In genomic region chr3:107769692-107770091, GRCm38 (mm10) we compare ENCODE assay signal across 22 mouse cellular contexts. TPM values are rescaled to one million over a fixed set of nuclear protein-coding genes. Genes with fewer than 3 reads are reported as not detected.
DNase-seq lines count a peak whose midpoint lies in the region; ATAC-seq and TF ChIP-seq lines count a peak whose summit lies in the region.
"Had no signal": no experiment of that assay in that cellular context is flagged by ENCODE, and none has a peak within 500 bp of the region (broad histone marks: within the 10 kb centered on the region; RNA-seq: fewer than 3 reads in every experiment).

No protein-coding gene starts in this region.

- TF ChIP-seq EP300 in stomach, postnatal 0 days (optimal IDR thresholded peaks at IDR 0.05), result no peak

- H3K9ac ChIP-seq in embryonic facial prominence, embryonic 13.5 days, result no peak overlapping the region
- H3K9ac ChIP-seq in embryonic facial prominence, embryonic 15.5 days, result no peak overlapping the region
- no peak overlapping the region for H3K9ac ChIP-seq in stomach, postnatal 0 days (ENCODE audit: low read length)
- H3K9ac ChIP-seq: hindbrain, embryonic 12.5 days had no signal

- WGBS in embryonic facial prominence, embryonic 13.5 days, result 19% methylated on average over 2 of the region's 2 CpGs
- 86% methylated on average over 2 of the region's 2 CpGs for WGBS in embryonic facial prominence, embryonic 10.5 days
- WGBS in embryonic facial prominence, embryonic 15.5 days, result 16% methylated on average over 2 of the region's 2 CpGs
- 37% methylated on average over 2 of the region's 2 CpGs for WGBS in stomach, postnatal 0 days

- no peaks in the 10 kb centered on the region for H3K36me3 ChIP-seq in embryonic facial prominence, embryonic 13.5 days
- no peaks in the 10 kb centered on the region for H3K36me3 ChIP-seq in embryonic facial prominence, embryonic 10.5 days (replicated peaks)
- H3K36me3 ChIP-seq in embryonic facial prominence, embryonic 15.5 days, result no peaks in the 10 kb centered on the region
- H3K36me3 ChIP-seq in stomach, postnatal 0 days (ENCODE audit: control insufficient read depth, insufficient read depth, low read length), result no peaks in the 10 kb centered on the region
- H3K36me3 ChIP-seq: forebrain, embryonic 10.5 days; hindbrain, embryonic 12.5 days had no signal

- H3K27me3 ChIP-seq in embryonic facial prominence, embryonic 13.5 days, result no peaks in the 10 kb centered on the region
- H3K27me3 ChIP-seq in embryonic facial prominence, embryonic 10.5 days (replicated peaks; ENCODE audit: low read depth, poor library complexity, severe bottlenecking), result 0 out of 2 replicates have a peak, but pooled peaks cover 12% of the 10 kb centered on the region
- H3K27me3 ChIP-seq in embryonic facial prominence, embryonic 15.5 days, result no peaks in the 10 kb centered on the region
- no peaks in the 10 kb centered on the region for H3K27me3 ChIP-seq in stomach, postnatal 0 days (ENCODE audit: control insufficient read depth, insufficient read depth, low read length)

- no peak for DNase-seq in embryonic facial prominence, embryonic 10.5 days (ENCODE audit: low spot score)
- DNase-seq in stomach, postnatal 0 days (ENCODE audit: low spot score), result no peak
- no peak for DNase-seq in left cerebral cortex, adult 18-20 months (ENCODE audit: low spot score in 2 of 2)
- DNase-seq: adrenal gland, postnatal 10 days; cerebellum, adult 11 months; cerebellum, adult 9-10 months; cerebellum, postnatal 25 days; gastrocnemius, adult 2 months; gastrocnemius, postnatal 25 days; heart, adult 11 months; heart, postnatal 10 days; heart, postnatal 4 days had no signal

- no peak overlapping the region for H3K4me3 ChIP-seq in embryonic facial prominence, embryonic 13.5 days
- H3K4me3 ChIP-seq in embryonic facial prominence, embryonic 10.5 days, result no peak overlapping the region
- no peak overlapping the region for H3K4me3 ChIP-seq in embryonic facial prominence, embryonic 15.5 days (replicated peaks)
- H3K4me3 ChIP-seq in stomach, postnatal 0 days (ENCODE audit: low read depth, low read length), result no peak overlapping the region
- H3K4me3 ChIP-seq: forebrain, embryonic 10.5 days; gastrocnemius, adult 2 months; hindbrain, embryonic 12.5 days had no signal

- peaks cover 25% of the 10 kb centered on the region for H3K4me1 ChIP-seq in embryonic facial prominence, embryonic 13.5 days
- peaks cover 18% of the 10 kb centered on the region for H3K4me1 ChIP-seq in embryonic facial prominence, embryonic 10.5 days
- H3K4me1 ChIP-seq in embryonic facial prominence, embryonic 15.5 days, result peaks cover 23% of the 10 kb centered on the region
- peaks cover 3% of the 10 kb centered on the region for H3K4me1 ChIP-seq in stomach, postnatal 0 days (replicated peaks; ENCODE audit: control insufficient read depth, insufficient read depth)
- H3K4me1 ChIP-seq: hindbrain, embryonic 12.5 days had no signal

- ATAC-seq in embryonic facial prominence, embryonic 13.5 days (ENCODE audit: insufficient number of reproducible peaks, insufficient read depth, low FRiP score, low TSS enrichment, low read depth), result no peak
- no peak for ATAC-seq in embryonic facial prominence, embryonic 15.5 days (ENCODE audit: insufficient number of reproducible peaks, low FRiP score, low TSS enrichment, low read depth)
- ATAC-seq in megakaryocyte, adult 5-6 weeks (ENCODE audit: poor library complexity, severe bottlenecking), result peak; percentile 38
- no peak for ATAC-seq in erythroid progenitor cell, adult 5-6 weeks (replicated peaks; ENCODE audit: low FRiP score, poor library complexity, severe bottlenecking)
- no peak for ATAC-seq in stomach, postnatal 0 days (ENCODE audit: low FRiP score, low TSS enrichment)
- ATAC-seq: forebrain, embryonic 14.5 days; hindbrain, embryonic 16.5 days; inflammation-experienced regulatory T-cells, adult 6 months; intestine, postnatal 0 days had no signal

- TF ChIP-seq CTCF in stomach, postnatal 0 days (IDR thresholded peaks at IDR 0.05; ENCODE audit: low read depth), result no peak

- H3K27ac ChIP-seq in embryonic facial prominence, embryonic 13.5 days, result peak overlapping the region; percentile 78
- no peak overlapping the region for H3K27ac ChIP-seq in embryonic facial prominence, embryonic 10.5 days (replicated peaks)
- peak overlapping the region; percentile 53 for H3K27ac ChIP-seq in embryonic facial prominence, embryonic 15.5 days (replicated peaks)
- H3K27ac ChIP-seq in stomach, postnatal 0 days (replicated peaks), result no peak overlapping the region
- H3K27ac ChIP-seq: forebrain, embryonic 10.5 days; gastrocnemius, adult 2 months; hindbrain, embryonic 12.5 days had no signal

- H3K4me2 ChIP-seq in embryonic facial prominence, embryonic 13.5 days, result no peak overlapping the region
- no peak overlapping the region for H3K4me2 ChIP-seq in embryonic facial prominence, embryonic 15.5 days (replicated peaks)
- H3K4me2 ChIP-seq in stomach, postnatal 0 days (replicated peaks; ENCODE audit: low read depth), result no peak overlapping the region
- H3K4me2 ChIP-seq: hindbrain, embryonic 12.5 days had no signal

- H3K9me3 ChIP-seq in embryonic facial prominence, embryonic 13.5 days, result no peaks in the 10 kb centered on the region
- no peaks in the 10 kb centered on the region for H3K9me3 ChIP-seq in embryonic facial prominence, embryonic 10.5 days
- H3K9me3 ChIP-seq in embryonic facial prominence, embryonic 15.5 days (replicated peaks), result no peaks in the 10 kb centered on the region
- H3K9me3 ChIP-seq in stomach, postnatal 0 days (ENCODE audit: control insufficient read depth, low read length), result no peaks in the 10 kb centered on the region
- H3K9me3 ChIP-seq: forebrain, embryonic 10.5 days; hindbrain, embryonic 12.5 days had no signal

RNA-seq across cellular contexts. Expression of gene Csf1, which starts 9.4 kb away (rescaled TPM):
- polyA plus RNA-seq in embryonic facial prominence, embryonic 13.5 days (2015; fragmentation: Nextera tagmentation; extraction: Ambion mirVana), result 9.7 and 9.8 TPM in 2 replicates
- 3.8 and 4.4 TPM in 2 replicates for polyA plus RNA-seq in embryonic facial prominence, embryonic 10.5 days (2016; fragmentation: Nextera tagmentation; extraction: Ambion mirVana)
- polyA plus RNA-seq in embryonic facial prominence, embryonic 15.5 days (2015; fragmentation: Nextera tagmentation; extraction: Ambion mirVana), result 18.0 and 18.5 TPM in 2 replicates
- 14.7 and 15.4 TPM in 2 replicates for total RNA-seq in megakaryocyte, adult 5-6 weeks (2015)
- 6.5 and 6.9 TPM in 2 replicates for total RNA-seq in megakaryocyte, adult 5-6 weeks (2017)
- 6.5 and 9.6 TPM in 2 replicates for total RNA-seq in erythroid progenitor cell, adult 5-6 weeks (2015; ENCODE audit: low replicate concordance)
- total RNA-seq in erythroid progenitor cell, adult 5-6 weeks (2017; ENCODE audit: low replicate concordance), result 1.1 and 1.2 TPM in 2 replicates
- polyA plus RNA-seq in stomach, postnatal 0 days (2015; fragmentation: Nextera tagmentation; extraction: Ambion mirVana), result 13.1 and 14.7 TPM in 2 replicates
- total RNA-seq in left cerebral cortex, adult 18-20 months (2021), result 10 to 100 TPM; 15.9 to 17.2 TPM

Comparison
In these comparisons a context has a peak if more than half of its experiments do, and no peak if none do; other contexts are left out.
1. H3K27ac ChIP-seq: peak in embryonic facial prominence, embryonic 13.5 days (single experiment) and embryonic facial prominence, embryonic 15.5 days (single experiment); none in embryonic facial prominence, embryonic 10.5 days (single experiment) and stomach, postnatal 0 days (single experiment).